24 mouse cellular contexts compared by ENCODE assay signal in genomic region chr17:46476601-46477000, GRCm38 (mm10). TPM values are rescaled to one million over a fixed set of nuclear protein-coding genes. Genes with fewer than 3 reads are reported as not detected.
"Had no signal": no experiment of that assay in that cellular context is flagged by ENCODE, and none has a peak within 500 bp of the region (broad histone marks: within the 10 kb centered on the region; RNA-seq: fewer than 3 reads in every experiment).

No protein-coding gene starts in this region.

- H3K27me3 ChIP-seq: hindbrain, embryonic 13.5 days; hindbrain, embryonic 15.5 days had no signal

- H3K27ac ChIP-seq: heart, adult 2 months; heart, embryonic 13.5 days; heart, embryonic 15.5 days; hindbrain, embryonic 13.5 days; hindbrain, embryonic 15.5 days; hindbrain, postnatal 0 days; kidney, embryonic 15.5 days; kidney, postnatal 0 days; left cerebral cortex, adult 2 months; limb, embryonic 10.5 days; limb, embryonic 12.5 days had no signal

- H3K4me1 ChIP-seq: heart, embryonic 13.5 days; heart, embryonic 15.5 days; hindbrain, embryonic 13.5 days; hindbrain, embryonic 15.5 days; limb, embryonic 10.5 days; limb, embryonic 12.5 days had no signal

- H3K9me3 ChIP-seq: heart, embryonic 13.5 days; heart, embryonic 15.5 days; hindbrain, embryonic 13.5 days; hindbrain, embryonic 15.5 days; kidney, embryonic 15.5 days; limb, embryonic 10.5 days; limb, embryonic 12.5 days had no signal

- DNase-seq: forebrain, postnatal 0 days; gastrocnemius, postnatal 14 days; gastrocnemius, postnatal 36 days; heart, adult 2 months; heart, postnatal 14 days; heart, postnatal 36 days; kidney, postnatal 14 days had no signal

- H3K36me3 ChIP-seq: heart, embryonic 13.5 days; heart, embryonic 15.5 days; kidney, embryonic 15.5 days; limb, embryonic 10.5 days; limb, embryonic 12.5 days had no signal

- ATAC-seq: forebrain, postnatal 0 days; hindbrain, postnatal 0 days; intestine, postnatal 0 days had no signal

- H3K9ac ChIP-seq: forebrain, postnatal 0 days; heart, embryonic 13.5 days; heart, embryonic 15.5 days; hindbrain, embryonic 13.5 days; hindbrain, embryonic 15.5 days; kidney, embryonic 15.5 days; limb, embryonic 12.5 days had no signal

- H3K4me3 ChIP-seq: heart, adult 2 months; heart, embryonic 13.5 days; heart, embryonic 15.5 days; hindbrain, embryonic 13.5 days; hindbrain, embryonic 15.5 days; kidney, embryonic 15.5 days; left cerebral cortex, adult 2 months; limb, embryonic 10.5 days; limb, embryonic 12.5 days had no signal

- H3K4me2 ChIP-seq: heart, embryonic 11.5 days; heart, embryonic 13.5 days; heart, embryonic 15.5 days; hindbrain, embryonic 13.5 days; hindbrain, embryonic 15.5 days; kidney, embryonic 15.5 days; limb, embryonic 12.5 days had no signal

RNA-seq across cellular contexts. Expression of gene Slc22a7, which starts 38.3 kb away (rescaled TPM):
- polyA plus RNA-seq: heart, adult 2 months; heart, embryonic 11.5 days; heart, embryonic 13.5 days; heart, postnatal 0 days; hindbrain, embryonic 11.5 days; hindbrain, embryonic 13.5 days; hindbrain, embryonic 15.5 days; hindbrain, postnatal 0 days; intestine, embryonic 14.5 days; intestine, postnatal 0 days; kidney, embryonic 15.5 days; large intestine, adult 2 months; limb, embryonic 10.5 days; limb, embryonic 12.5 days; limb, embryonic 14.5 days had no signal
